Mouse (Mus musculus) natural killer cell, adult 2 months (primary cell): Measurements from ENCODE around the gene Dmrtc1c2.
"Not testable (repeated sequence)": the region's sequence is repeated elsewhere in the genome, so short reads cannot be mapped to it uniquely, and the experiment has no call there.

ENCODE experiments used
- DNase-seq, 2 experiments: peaks; one replicate each; pipeline ENCODE4 v3.0.0; 2022; ENCODE audit warnings: low spot score in 2 of 2

Gene Dmrtc1c2

GRCm38 (mm10) chrX:102854516-102854915 lies at the start of gene Dmrtc1c2:
Gene Dmrtc1c2, minus strand, starts transcription at chrX:102854616.
- DNase-seq, result not testable (repeated sequence)

- no peak for DNase-seq
Measured at GRCm38 (mm10) chrX:102867871-102868270, 13.5 kb upstream of the Dmrtc1c2 start, which contains the start of gene 1700031F05Rik. Gene 1700031F05Rik, minus strand, starts transcription at chrX:102867971.

GRCm38 (mm10) chrX:102812311-102812710 lies 42.1 kb downstream of the Dmrtc1c2 start:
- DNase-seq, result no peak

GRCm38 (mm10) chrX:102802663-102803062 lies 51.8 kb downstream of the Dmrtc1c2 start, which contains the start of gene Dmrtc1c1:
Gene Dmrtc1c1, plus strand, starts transcription at chrX:102802963.
- not testable (repeated sequence) for DNase-seq
